Mouse (Mus musculus): ENCODE data around the gene Phxr2.

GRCm38 (mm10) chr10:99115471-99116236, 10.5 kb downstream of the Phxr2 start:
- TF ChIP-seq CTCF (IDR thresholded peaks at IDR 0.05; ENCODE audit: control insufficient read depth, insufficient read depth, insufficient read length) (no peak), CEBPB (IDR thresholded peaks at IDR 0.05; ENCODE audit: low read depth) (no peak), USF1 (IDR thresholded peaks at IDR 0.05; ENCODE audit: low read depth) (no peak), MAX (IDR thresholded peaks at IDR 0.05) (no peak), FOSL1 (IDR thresholded peaks at IDR 0.05; ENCODE audit: insufficient read depth, low read length, poor library complexity, severe bottlenecking) (no peak), MYOG (IDR thresholded peaks at IDR 0.05; ENCODE audit: control insufficient read depth, extremely low read depth, insufficient read length) (no peak)

Data from C2C12 (cell line).